Mouse (Mus musculus) bone marrow, adult 2 months (tissue): ENCODE results near the gene Mtln. TPM values are rescaled to one million over a fixed set of nuclear protein-coding genes. Genes with fewer than 3 reads are reported as not detected.

Experiments
- H3K27ac ChIP-seq: fragments of 200-500 bp; 2 replicates; pipeline ENCODE4 v1.5.1; 2012; ENCODE audit warnings: low read depth, mild to moderate bottlenecking, control low read depth, inconsistent platforms, low read length; ENCODE audit not compliant: control insufficient read depth, poor library complexity, insufficient read depth
- H3K4me1 ChIP-seq: fragments of 200-500 bp; 2 replicates; pipeline ENCODE4 v1.6.1; 2011; ENCODE audit warnings: low read length; ENCODE audit not compliant: control insufficient read depth, insufficient read depth
- H3K4me3 ChIP-seq: fragments of 200-500 bp; replicated peaks from 2 replicates; pipeline ENCODE3; 2011; ENCODE audit warnings: mild to moderate bottlenecking, low read depth, low read length, control low read depth; ENCODE audit not compliant: control insufficient read depth
- CTCF ChIP-seq: fragments of 200-500 bp; IDR thresholded peaks from 2 replicates; pipeline ENCODE4 v1.5.1; 2011; ENCODE audit warnings: low read length, control low read depth; ENCODE audit not compliant: control insufficient read depth, insufficient read depth
- POLR2A ChIP-seq: fragments of 200-500 bp; IDR thresholded peaks from 2 replicates; pipeline ENCODE4 v1.6.1; 2011; ENCODE audit warnings: low read depth, mild to moderate bottlenecking, control low read depth, low read length, borderline replicate concordance; ENCODE audit not compliant: control insufficient read depth
- WGBS: fragments of 180-500 bp; shearing (Covaris S2); methylation state at CpG from one replicate; pipeline ENCODE4 v1.1.7; 2018; 5-methylcytosine and 5-hydroxymethylcytosine counted together
- polyA plus RNA-seq: library from polyadenylated mRNA; stranded (reverse); fragments of >200 nt; gene quantifications from 2 replicates; pipeline ENCODE4 v1.2.4, GENCODE M21; 2011; ENCODE audit warnings: low replicate concordance; ENCODE audit not compliant: missing spikeins, insufficient read depth, insufficient read length

Mtln gene
- polyA plus RNA-seq, 1 experiment, result 7.7 TPM

- TF ChIP-seq POLR2A (no peak), CTCF (no peak)
- H3K4me1 ChIP-seq, result peaks cover 2% of the 10 kb centered on the region; the same call in 1 of the 2 replicates
- WGBS, result 75% methylated on average over 3 of the region's 3 CpGs
- no peak overlapping the region for H3K27ac ChIP-seq
- H3K4me3 ChIP-seq, result no peak overlapping the region
Measured at GRCm38 (mm10) chr2:127742637-127743036, 49.7 kb downstream of the Mtln start.

Other genes with a start within 250 kb of the Mtln start
- 0.47 and 1.0 TPM in 2 replicates for gene Zfp661, start 205.4 kb downstream of the Mtln start, polyA plus RNA-seq
- 42.6 and 64.8 TPM in 2 replicates for gene Mrps5, start 205.3 kb downstream of the Mtln start, polyA plus RNA-seq
- gene Mal, start 135.8 kb downstream of the Mtln start, polyA plus RNA-seq, result 0.55 TPM in 1 of 2 replicates, not detected in the other
- gene Mall, start 62.6 kb downstream of the Mtln start, polyA plus RNA-seq, result not detected in 2 replicates
- gene Nphp1, start 3.6 kb downstream of the Mtln start, polyA plus RNA-seq, result 3.0 and 3.5 TPM in 2 replicates
- 24.0 and 28.2 TPM in 2 replicates for gene Bub1, start 39.4 kb upstream of the Mtln start, polyA plus RNA-seq
- not detected in 2 replicates for gene Acoxl, start 46.4 kb upstream of the Mtln start, polyA plus RNA-seq